Mouse (Mus musculus): ENCODE data around the gene Cnot1. TPM values are rescaled to one million over a fixed set of nuclear protein-coding genes. Genes with fewer than 3 reads are reported as not detected.

The Cnot1 gene
- polyA plus RNA-seq, 1 experiment from 2014 or later: 16.0 TPM

- no peak for ATAC-seq
These were observed 65.5 kb downstream of the Cnot1 start for GRCm38 (mm10) chr8:95741732-95742131.

GRCm38 (mm10) chr8:95738596-95738995 is 68.7 kb downstream of the Cnot1 start:
- no peak for DNase-seq
- no peak overlapping the region for H3K4me3 ChIP-seq (ENCODE audit: low read depth, low read length)
- TF ChIP-seq EP300 (IDR thresholded peaks at IDR 0.05; ENCODE audit: low read depth): no peak
- TF ChIP-seq CTCF (IDR thresholded peaks at IDR 0.05; ENCODE audit: low read depth): peak; percentile 34
- H3K36me3 ChIP-seq (replicated peaks; ENCODE audit: insufficient read depth, low read length): peaks cover 90% of the 10 kb centered on the region
- WGBS (ENCODE audit: insufficient replicate concordance): 78% methylated on average over 7 of the region's 7 CpGs
- H3K27me3 ChIP-seq (ENCODE audit: insufficient read depth, low read length): no peaks in the 10 kb centered on the region
- no peaks in the 10 kb centered on the region for H3K4me1 ChIP-seq (ENCODE audit: insufficient read depth)
- no peak overlapping the region for H3K9ac ChIP-seq (replicated peaks)
- H3K27ac ChIP-seq (ENCODE audit: low read depth): no peak overlapping the region
- H3K9me3 ChIP-seq (ENCODE audit: low read length): no peaks in the 10 kb centered on the region
- H3K4me2 ChIP-seq (ENCODE audit: low read depth, low read length): no peak overlapping the region
- no peak for ATAC-seq

More at GRCm38 (mm10) chr8:95741732-95742131, 65.5 kb downstream of the Cnot1 start:
- Histone ChIP-seq H3K27me3 (ENCODE audit: insufficient read depth, low read length) (no peaks in the 10 kb centered on the region), H3K4me2 (ENCODE audit: low read depth, low read length) (no peak overlapping the region), H3K4me3 (ENCODE audit: low read depth, low read length) (no peak overlapping the region), H3K27ac (ENCODE audit: low read depth) (no peak overlapping the region), H3K4me1 (ENCODE audit: insufficient read depth) (no peaks in the 10 kb centered on the region), H3K9me3 (ENCODE audit: low read length) (no peaks in the 10 kb centered on the region), H3K36me3 (replicated peaks; ENCODE audit: insufficient read depth, low read length) (peaks cover 96% of the 10 kb centered on the region), H3K9ac (replicated peaks) (no peak overlapping the region)
- 88% methylated on average over 7 of the region's 7 CpGs for WGBS (ENCODE audit: insufficient replicate concordance)
- TF ChIP-seq CTCF (IDR thresholded peaks at IDR 0.05; ENCODE audit: low read depth): no peak
- no peak for TF ChIP-seq EP300 (IDR thresholded peaks at IDR 0.05; ENCODE audit: low read depth)
- no peak for DNase-seq

DNA sequence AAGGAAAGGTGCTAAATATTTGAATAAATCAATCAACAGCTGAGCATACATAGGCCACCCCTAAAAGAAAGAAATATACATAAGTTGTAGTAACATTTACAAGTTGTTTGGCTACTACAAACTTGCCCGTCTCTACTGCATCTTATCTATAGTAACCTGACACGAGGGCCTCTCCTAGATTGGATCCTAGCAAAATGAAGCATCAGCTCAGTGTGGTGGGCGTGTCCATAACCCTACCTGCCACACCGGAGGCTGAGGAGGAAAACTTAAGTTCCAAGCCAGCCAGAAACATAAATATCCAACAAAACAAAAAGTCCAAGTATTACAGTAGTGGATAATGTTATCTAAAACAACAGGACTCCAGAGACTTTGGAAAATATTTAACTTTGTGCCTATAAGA is 79.6 kb downstream of the Cnot1 start:
- H3K4me2 ChIP-seq (ENCODE audit: low read depth, low read length): no peak overlapping the region
- H3K9me3 ChIP-seq (ENCODE audit: low read length): no peaks in the 10 kb centered on the region
- no peak for DNase-seq
- no peaks in the 10 kb centered on the region for H3K4me1 ChIP-seq (ENCODE audit: insufficient read depth)
- peaks cover 91% of the 10 kb centered on the region for H3K36me3 ChIP-seq (replicated peaks; ENCODE audit: insufficient read depth, low read length)
- no peaks in the 10 kb centered on the region for H3K27me3 ChIP-seq (ENCODE audit: insufficient read depth, low read length)
- H3K27ac ChIP-seq (ENCODE audit: low read depth): no peak overlapping the region
- ATAC-seq: no peak
- H3K4me3 ChIP-seq (ENCODE audit: low read depth, low read length): no peak overlapping the region
- 63% methylated on average over 4 of the region's 4 CpGs for WGBS (ENCODE audit: insufficient replicate concordance)
- no peak for TF ChIP-seq EP300 (IDR thresholded peaks at IDR 0.05; ENCODE audit: low read depth)
- no peak overlapping the region for H3K9ac ChIP-seq (replicated peaks)

- Histone ChIP-seq H3K4me2 (ENCODE audit: low read depth, low read length) (peak overlapping the region; percentile 98), H3K9me3 (ENCODE audit: low read length) (no peaks in the 10 kb centered on the region), H3K27ac (ENCODE audit: low read depth) (peak overlapping the region; percentile 85), H3K4me3 (ENCODE audit: low read depth, low read length) (peak overlapping the region; percentile 95), H3K27me3 (ENCODE audit: insufficient read depth, low read length) (no peaks in the 10 kb centered on the region), H3K9ac (replicated peaks) (peak overlapping the region; percentile 89), H3K4me1 (ENCODE audit: insufficient read depth) (peaks cover 18% of the 10 kb centered on the region), H3K36me3 (replicated peaks; ENCODE audit: insufficient read depth, low read length) (peaks cover 41% of the 10 kb centered on the region)
- no peak for ATAC-seq
- TF ChIP-seq EP300 (IDR thresholded peaks at IDR 0.05; ENCODE audit: low read depth) (no peak), CTCF (IDR thresholded peaks at IDR 0.05; ENCODE audit: low read depth) (no peak)
- DNase-seq: no peak
- 15% methylated on average over 21 of the region's 21 CpGs for WGBS (ENCODE audit: insufficient replicate concordance)
These were observed 90.5 kb downstream of the Cnot1 start for GRCm38 (mm10) chr8:95716546-95717335.

GRCm38 (mm10) chr8:95715676-95716531 is 91.4 kb downstream of the Cnot1 start, which contains the start of gene Setd6:
Setd6 (plus strand) TSS chr8:95715881.
- Histone ChIP-seq H3K4me3 (ENCODE audit: low read depth, low read length) (peak within 1 kb of the TSS; percentile 95), H3K27ac (ENCODE audit: low read depth) (peak within 1 kb of the TSS; percentile 85), H3K36me3 (replicated peaks; ENCODE audit: insufficient read depth, low read length) (peaks cover 34% of the 10 kb centered on the region), H3K4me2 (ENCODE audit: low read depth, low read length) (peak within 1 kb of the TSS; percentile 98), H3K27me3 (ENCODE audit: insufficient read depth, low read length) (no peaks in the 10 kb centered on the region), H3K9ac (replicated peaks) (peak within 1 kb of the TSS; percentile 89), H3K9me3 (ENCODE audit: low read length) (no peaks in the 10 kb centered on the region), H3K4me1 (ENCODE audit: insufficient read depth) (peaks cover 18% of the 10 kb centered on the region)
- ATAC-seq (peak; percentile 90), DNase-seq (peak; percentile 93)
- TF ChIP-seq EP300 (IDR thresholded peaks at IDR 0.05; ENCODE audit: low read depth): no peak
- TF ChIP-seq CTCF (IDR thresholded peaks at IDR 0.05; ENCODE audit: low read depth): no peak
- 1% methylated on average over 57 of the region's 79 CpGs for WGBS (ENCODE audit: insufficient replicate concordance)

DNA sequence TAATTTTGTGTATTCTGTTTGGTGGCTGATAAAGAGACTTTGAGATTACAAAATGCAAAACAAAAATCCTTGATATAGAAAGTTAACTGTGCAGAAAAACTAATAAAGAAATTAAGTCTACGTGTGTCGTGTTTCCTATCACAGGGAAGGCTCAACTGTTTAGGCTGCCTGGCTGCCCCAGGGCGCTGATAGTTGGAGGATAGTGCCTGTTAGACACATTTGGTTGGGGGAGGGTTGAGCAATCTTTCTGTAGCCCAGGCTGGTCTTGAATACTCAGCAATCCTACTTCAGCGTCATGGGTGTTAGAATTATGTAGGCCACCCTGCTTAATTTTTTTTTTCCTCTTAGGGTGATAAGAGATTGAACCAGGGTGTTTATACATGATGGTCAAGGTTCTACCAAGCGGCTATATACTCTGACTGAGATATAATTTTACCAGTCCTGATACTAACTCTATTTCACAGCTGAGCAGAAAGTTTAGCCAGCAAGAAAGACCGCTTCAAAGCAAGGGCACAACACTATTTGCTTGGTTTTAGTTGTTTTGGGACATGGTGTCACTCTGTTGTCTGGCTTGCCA is 92.3 kb downstream of the Cnot1 start:
- Histone ChIP-seq H3K9ac (replicated peaks) (peak overlapping the region; percentile 89; the same call in 1 of the 2 replicates), H3K4me2 (ENCODE audit: low read depth, low read length) (peak overlapping the region; percentile 98), H3K27me3 (ENCODE audit: insufficient read depth, low read length) (no peaks in the 10 kb centered on the region), H3K4me1 (ENCODE audit: insufficient read depth) (peaks cover 18% of the 10 kb centered on the region), H3K9me3 (ENCODE audit: low read length) (no peaks in the 10 kb centered on the region), H3K36me3 (replicated peaks; ENCODE audit: insufficient read depth, low read length) (peaks cover 27% of the 10 kb centered on the region), H3K27ac (ENCODE audit: low read depth) (peak overlapping the region; percentile 85), H3K4me3 (ENCODE audit: low read depth, low read length) (peak overlapping the region; percentile 95)
- DNase-seq: no peak
- TF ChIP-seq CTCF (IDR thresholded peaks at IDR 0.05; ENCODE audit: low read depth): no peak
- no peak for TF ChIP-seq EP300 (IDR thresholded peaks at IDR 0.05; ENCODE audit: low read depth)
- no peak; the same call in 1 of the 2 replicates for ATAC-seq
- 53% methylated on average over 6 of the region's 6 CpGs for WGBS (ENCODE audit: insufficient replicate concordance)
